Mouse (Mus musculus): Measurements from ENCODE around the gene Psme3. TPM values are rescaled to one million over a fixed set of nuclear protein-coding genes. Genes with fewer than 3 reads are reported as not detected.

Psme3 gene
- 136 and 144 TPM in 2 replicates for polyA plus RNA-seq (2015; fragmentation: Nextera tagmentation; extraction: Ambion mirVana)

GRCm38 (mm10) chr11:101315665-101316500 lies at the start of gene Psme3:
TSS of gene Psme3 (plus strand) at chr11:101316213.
- no peaks in the 10 kb centered on the region for H3K9me3 ChIP-seq
- H3K4me3 ChIP-seq, result peak within 1 kb of the TSS; percentile 98
- under 1% methylated on average over 61 of the region's 62 CpGs for WGBS
- peaks cover 17% of the 10 kb centered on the region for H3K4me1 ChIP-seq
- peak within 1 kb of the TSS; percentile 98 for H3K4me2 ChIP-seq (replicated peaks)
- peaks cover 31% of the 10 kb centered on the region for H3K36me3 ChIP-seq
- ATAC-seq (ENCODE audit: low FRiP score, low read depth), result peak; percentile 92
- no peaks in the 10 kb centered on the region for H3K27me3 ChIP-seq
- H3K9ac ChIP-seq, result peak within 1 kb of the TSS; percentile 94
- peak within 1 kb of the TSS; percentile 63; the same call in 1 of the 2 replicates for H3K27ac ChIP-seq

DNA sequence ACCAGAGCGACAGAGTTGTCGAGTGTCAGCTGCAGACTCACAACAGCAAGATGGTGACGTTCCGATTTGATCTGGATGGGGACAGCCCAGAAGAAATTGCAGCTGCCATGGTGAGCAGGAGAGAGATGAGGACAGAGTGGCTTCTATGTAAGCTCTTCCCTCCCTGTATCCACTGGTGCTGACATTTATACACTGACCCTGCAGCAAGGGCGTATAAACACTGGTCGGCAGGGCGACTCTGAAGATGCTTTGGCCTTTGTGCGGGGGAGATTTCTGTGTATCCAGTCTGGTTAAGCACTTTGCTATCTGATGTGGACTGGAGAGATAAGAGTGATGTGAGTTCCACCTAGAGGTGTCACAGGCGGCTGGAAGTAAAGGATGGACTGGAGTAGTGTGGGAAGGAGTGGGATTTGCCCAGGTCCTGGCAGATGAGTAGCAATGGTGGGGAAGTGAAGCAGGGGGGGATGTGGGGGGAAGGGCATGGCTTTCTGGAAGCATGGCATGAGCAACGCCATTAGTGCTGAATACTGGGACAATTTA lies 46.4 kb upstream of the Psme3 start:
- Histone ChIP-seq H3K4me3 (no peak overlapping the region), H3K9me3 (no peaks in the 10 kb centered on the region), H3K9ac (peak overlapping the region; percentile 10; the same call in 1 of the 2 replicates), H3K36me3 (no peaks in the 10 kb centered on the region; the same call in 1 of the 2 replicates), H3K4me1 (peaks cover 8% of the 10 kb centered on the region), H3K27me3 (peaks cover 56% of the 10 kb centered on the region), H3K4me2 (replicated peaks) (no peak overlapping the region), H3K27ac (no peak overlapping the region)
- WGBS, result 11% methylated on average over 10 of the region's 10 CpGs
- no peak for ATAC-seq (ENCODE audit: low FRiP score, low read depth)

- Histone ChIP-seq H3K9ac (no peak overlapping the region), H3K36me3 (peaks cover 14% of the 10 kb centered on the region), H3K4me3 (no peak overlapping the region), H3K4me1 (peaks cover 13% of the 10 kb centered on the region), H3K9me3 (no peaks in the 10 kb centered on the region), H3K4me2 (replicated peaks) (no peak overlapping the region), H3K27ac (no peak overlapping the region), H3K27me3 (peaks cover 41% of the 10 kb centered on the region)
- ATAC-seq (ENCODE audit: low FRiP score, low read depth), result no peak
- 78% methylated on average over 3 of the region's 3 CpGs for WGBS
These were observed 43.6 kb upstream of the Psme3 start for GRCm38 (mm10) chr11:101272446-101272845.

- H3K4me2 ChIP-seq (replicated peaks), result no peak overlapping the region
- H3K36me3 ChIP-seq, result peaks cover 14% of the 10 kb centered on the region
- H3K27me3 ChIP-seq, result peaks cover 19% of the 10 kb centered on the region; the same call in 1 of the 2 replicates
- no peak overlapping the region for H3K27ac ChIP-seq
- no peak for ATAC-seq (ENCODE audit: low FRiP score, low read depth)
- H3K4me3 ChIP-seq, result no peak overlapping the region
- 65% methylated on average over 4 of the region's 4 CpGs for WGBS
- no peak overlapping the region; the same call in 1 of the 2 replicates for H3K9ac ChIP-seq
- no peaks in the 10 kb centered on the region for H3K9me3 ChIP-seq
- H3K4me1 ChIP-seq, result peaks cover 27% of the 10 kb centered on the region
These were observed 40.7 kb upstream of the Psme3 start for GRCm38 (mm10) chr11:101275309-101275708.

GRCm38 (mm10) chr11:101276319-101277070 lies 39.5 kb upstream of the Psme3 start:
- 32% methylated on average over 27 of the region's 27 CpGs for WGBS
- H3K4me3 ChIP-seq, result no peak overlapping the region
- H3K9ac ChIP-seq, result 0 out of 2 replicates have a peak overlapping the region, but pooled peaks have one; percentile 31
- H3K36me3 ChIP-seq, result peaks cover 14% of the 10 kb centered on the region
- peaks cover 16% of the 10 kb centered on the region; the same call in 1 of the 2 replicates for H3K27me3 ChIP-seq
- no peaks in the 10 kb centered on the region for H3K9me3 ChIP-seq
- no peak for ATAC-seq (ENCODE audit: low FRiP score, low read depth)
- peaks cover 27% of the 10 kb centered on the region for H3K4me1 ChIP-seq
- H3K27ac ChIP-seq, result no peak overlapping the region
- peak overlapping the region; percentile 31 for H3K4me2 ChIP-seq (replicated peaks)

DNA sequence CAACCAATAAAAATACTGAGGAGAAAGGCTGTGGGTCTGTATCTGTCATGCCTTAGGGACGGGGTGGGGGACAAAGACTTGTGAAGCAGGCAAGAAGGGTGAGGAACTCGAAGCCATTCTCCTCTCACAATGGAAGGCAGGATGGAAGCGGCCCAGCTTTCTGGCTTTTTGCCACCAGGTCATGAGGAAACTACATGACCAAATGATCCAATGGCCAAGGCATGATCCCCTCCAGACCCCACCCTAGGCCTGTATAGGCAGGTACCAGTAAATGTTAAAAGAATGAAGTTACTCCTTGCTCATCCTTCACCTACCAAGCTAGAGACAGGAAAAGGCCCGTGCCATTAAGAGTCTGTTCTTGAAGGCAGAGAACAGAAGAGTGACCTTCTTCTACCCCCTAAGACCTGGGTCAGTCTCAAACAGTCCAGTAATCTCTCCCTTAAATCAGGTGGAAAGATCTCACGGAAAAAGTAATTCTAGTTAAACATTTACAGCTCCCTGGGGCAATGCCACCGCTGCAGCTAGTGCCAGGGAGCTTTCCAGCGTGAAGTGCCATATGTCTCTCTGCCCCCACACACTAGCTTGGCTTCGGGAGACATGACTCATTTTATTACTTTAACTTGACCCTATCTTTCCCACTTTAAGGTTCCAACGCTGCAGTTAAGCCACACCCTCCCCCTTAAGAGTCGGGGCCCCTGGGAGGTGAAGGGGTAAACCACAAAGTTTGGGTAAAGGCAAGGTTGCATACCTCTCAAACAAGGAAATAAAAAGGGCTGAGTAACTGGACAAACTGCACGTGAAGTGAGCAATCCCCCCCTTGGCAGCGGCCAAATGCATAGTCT lies 38.4 kb upstream of the Psme3 start:
- H3K4me2 ChIP-seq (replicated peaks), result peak overlapping the region; percentile 77
- ATAC-seq (ENCODE audit: low FRiP score, low read depth), result no peak
- H3K9ac ChIP-seq, result peak overlapping the region; percentile 80
- H3K4me1 ChIP-seq, result peaks cover 27% of the 10 kb centered on the region
- H3K9me3 ChIP-seq, result no peaks in the 10 kb centered on the region
- 50% methylated on average over 12 of the region's 12 CpGs for WGBS
- no peak overlapping the region for H3K27ac ChIP-seq
- peak overlapping the region; percentile 72 for H3K4me3 ChIP-seq
- peaks cover 14% of the 10 kb centered on the region for H3K36me3 ChIP-seq
- H3K27me3 ChIP-seq, result peaks cover 16% of the 10 kb centered on the region; the same call in 1 of the 2 replicates

DNA sequence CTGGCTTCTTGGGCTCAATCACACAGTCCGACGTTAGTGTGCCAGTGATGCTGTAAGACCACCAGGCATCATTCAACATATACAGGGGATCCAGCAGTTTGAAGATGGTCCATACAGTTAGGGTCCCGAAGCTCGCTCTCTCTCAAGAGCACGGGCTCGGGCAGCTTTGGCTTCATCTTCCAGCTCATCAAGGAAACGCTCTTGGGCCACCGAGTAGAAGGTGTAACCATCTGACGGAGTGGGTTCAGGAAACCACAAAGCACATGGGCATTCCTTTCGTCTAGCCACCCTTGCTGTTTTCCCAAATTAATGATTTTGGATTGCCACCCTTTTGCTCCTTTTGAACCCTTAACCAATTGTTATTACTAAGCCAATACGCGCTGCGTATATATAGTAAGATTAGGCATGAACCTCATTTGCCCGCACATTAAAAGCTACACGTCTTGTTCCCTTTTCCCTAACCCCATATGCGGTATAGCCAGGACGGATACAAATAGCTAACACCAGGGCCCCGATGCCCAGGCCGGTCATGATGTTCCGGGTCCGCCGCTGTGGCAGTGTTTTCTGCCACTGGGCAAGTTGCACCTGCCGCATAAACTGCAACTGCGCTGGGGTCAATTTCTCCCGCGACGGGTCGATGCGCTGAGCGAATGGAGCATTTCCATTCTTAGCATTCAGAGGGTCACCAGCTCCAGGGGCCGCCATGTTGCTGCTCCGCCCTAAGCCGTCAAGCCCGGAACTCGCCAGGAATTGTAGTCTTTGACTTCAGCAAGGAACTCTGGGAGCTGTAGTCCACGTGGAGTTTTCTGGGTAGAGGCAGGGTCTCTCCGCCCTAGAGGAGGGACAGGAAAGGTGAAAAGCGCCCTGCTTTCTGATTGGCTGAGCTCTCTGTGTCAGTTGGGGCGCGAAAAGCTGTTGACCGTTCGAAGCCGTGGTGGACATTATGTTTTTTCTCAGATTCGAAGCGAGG lies 37.5 kb upstream of the Psme3 start, which contains the start of the genes Cntd1 and Coa3:
Cntd1 (plus strand) TSS at position 790 of the 970 bp plus-strand sequence.
Coa3 (minus strand) TSS at position 892 of the 970 bp plus-strand sequence.
- 11% methylated on average over 45 of the region's 45 CpGs for whole genome bisulfite sequencing
- no peaks in the 10 kb centered on the region for H3K9me3 ChIP-seq
- H3K4me2 ChIP-seq (replicated peaks), result peak within 1 kb of the TSS; percentile 77
- H3K9ac ChIP-seq, result peak within 1 kb of the TSS; percentile 80
- H3K27ac ChIP-seq, result 0 out of 2 replicates have a peak within 1 kb of the TSS, but pooled peaks have one; percentile 40
- peaks cover 16% of the 10 kb centered on the region; the same call in 1 of the 2 replicates for H3K27me3 ChIP-seq
- peak within 1 kb of the TSS; percentile 72 for H3K4me3 ChIP-seq
- ATAC-seq (ENCODE audit: low FRiP score, low read depth), result peak; percentile 95
- peaks cover 27% of the 10 kb centered on the region for H3K4me1 ChIP-seq
- peaks cover 14% of the 10 kb centered on the region for H3K36me3 ChIP-seq

- 56% methylated on average over 14 of the region's 14 CpGs for WGBS
- peaks cover 14% of the 10 kb centered on the region for H3K36me3 ChIP-seq
- peaks cover 27% of the 10 kb centered on the region for H3K4me1 ChIP-seq
- H3K4me3 ChIP-seq, result peak overlapping the region; percentile 72
- no peak overlapping the region for H3K27ac ChIP-seq
- H3K9ac ChIP-seq, result peak overlapping the region; percentile 43; the same call in 1 of the 2 replicates
- H3K4me2 ChIP-seq (replicated peaks), result peak overlapping the region; percentile 77
- H3K27me3 ChIP-seq, result peaks cover 16% of the 10 kb centered on the region; the same call in 1 of the 2 replicates
- H3K9me3 ChIP-seq, result no peaks in the 10 kb centered on the region
- ATAC-seq (ENCODE audit: low FRiP score, low read depth), result peak; percentile 35; the same call in 1 of the 2 replicates
These were observed 36.8 kb upstream of the Psme3 start for GRCm38 (mm10) chr11:101279193-101279569.

DNA sequence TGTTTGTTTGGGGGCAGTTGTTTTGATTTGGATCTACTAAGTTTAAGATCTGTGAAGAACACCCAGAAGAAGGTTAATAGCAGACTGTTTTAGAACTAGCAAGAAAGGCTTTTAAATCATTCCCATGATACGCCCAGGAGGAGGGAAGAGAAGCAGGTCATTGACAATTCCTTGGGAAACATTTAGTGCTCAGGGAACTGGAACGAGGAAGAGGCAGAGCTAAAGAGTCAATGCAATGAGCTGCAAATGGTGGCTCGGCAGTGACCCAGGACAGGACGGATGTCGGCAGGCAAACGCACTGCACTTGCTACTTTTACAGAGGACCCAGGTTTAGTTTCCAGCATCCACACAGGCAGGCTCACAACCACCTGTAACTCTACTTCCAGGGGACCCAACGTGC lies 35.2 kb upstream of the Psme3 start:
- WGBS, result 60% methylated on average over 7 of the region's 7 CpGs

GRCm38 (mm10) chr11:101282896-101283295 lies 33.1 kb upstream of the Psme3 start:
- no peaks in the 10 kb centered on the region for H3K9me3 ChIP-seq
- no peak overlapping the region for H3K4me2 ChIP-seq (replicated peaks)
- H3K36me3 ChIP-seq, result peaks cover 16% of the 10 kb centered on the region
- 32% methylated on average over 5 of the region's 5 CpGs for WGBS
- H3K4me3 ChIP-seq, result no peak overlapping the region
- 0 out of 2 replicates have a peak, but pooled peaks cover 4% of the 10 kb centered on the region for H3K27me3 ChIP-seq
- no peak for ATAC-seq (ENCODE audit: low FRiP score, low read depth)
- H3K27ac ChIP-seq, result no peak overlapping the region
- peaks cover 10% of the 10 kb centered on the region for H3K4me1 ChIP-seq
- peak overlapping the region; percentile 31; the same call in 1 of the 2 replicates for H3K9ac ChIP-seq

More for the DNA sequence above, 35.2 kb upstream of the Psme3 start:
- Histone ChIP-seq H3K4me3 (no peak overlapping the region), H3K4me2 (replicated peaks) (no peak overlapping the region), H3K9me3 (no peaks in the 10 kb centered on the region), H3K27me3 (peaks cover 12% of the 10 kb centered on the region; the same call in 1 of the 2 replicates), H3K9ac (no peak overlapping the region), H3K27ac (no peak overlapping the region), H3K4me1 (peaks cover 27% of the 10 kb centered on the region), H3K36me3 (peaks cover 16% of the 10 kb centered on the region)
- no peak for ATAC-seq (ENCODE audit: low FRiP score, low read depth)

All from limb, embryonic 13.5 days (tissue).